Mouse (Mus musculus) gastrocnemius, adult 8-10 months (tissue): ENCODE data around the gene Dtx4. TPM values are rescaled to one million over a fixed set of nuclear protein-coding genes. Genes with fewer than 3 reads are reported as not detected.

Source experiments
- DNase-seq, 2 experiments: peaks; one replicate each; pipeline ENCODE4 v3.0.0; 2022; ENCODE audit warnings: low spot score in 2 of 2
- total RNA-seq, 4 experiments: library from RNA; stranded (reverse); gene quantifications; 2 replicates each; pipeline ENCODE4 v1.2.4; 2022

Dtx4 gene
- total RNA-seq, 4 experiments from 2014 or later: 2.1 to 2.6 (median 2.4) TPM

GRCm38 (mm10) chr19:12420555-12420954 is 80.7 kb downstream of the Dtx4 start:
- DNase-seq: no peak

- DNase-seq: no peak
These were observed 82.9 kb downstream of the Dtx4 start for GRCm38 (mm10) chr19:12418312-12418711.

DNA sequence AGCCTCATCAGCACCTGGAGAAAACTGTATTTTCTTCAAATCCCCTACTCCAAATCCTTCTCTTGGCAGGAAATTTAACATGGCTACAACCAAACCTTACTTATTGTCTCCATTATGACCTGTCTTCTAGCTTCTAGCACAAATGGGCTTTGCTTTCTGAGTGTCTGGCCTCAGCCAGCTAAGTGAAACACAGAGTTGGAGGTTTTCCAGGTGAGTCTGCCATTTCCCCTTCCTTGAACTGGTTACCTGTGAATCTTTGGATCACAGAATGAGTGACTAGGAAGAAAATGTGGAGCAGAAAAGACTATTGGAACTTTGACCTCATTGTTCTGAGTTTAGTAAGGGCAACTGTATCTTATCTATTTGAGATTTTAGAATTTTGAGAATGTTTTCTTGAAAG is 83.9 kb downstream of the Dtx4 start, which contains the start of gene Olfr1441:
Gene Olfr1441 (plus strand): TSS at position 73 of the 400 bp plus-strand sequence.
- no peak for DNase-seq

Other genes with a start within 250 kb of the Dtx4 start
- not detected for gene Olfr235, start 240.4 kb downstream of the Dtx4 start, total RNA-seq
- gene Olfr1434, start 221.6 kb downstream of the Dtx4 start, total RNA-seq: not detected
- not detected for gene Olfr1436, start 202.3 kb downstream of the Dtx4 start, total RNA-seq
- gene Olfr1437, start 176.4 kb downstream of the Dtx4 start, total RNA-seq: not detected
- gene Olfr1438-ps1, start 165.5 kb downstream of the Dtx4 start, total RNA-seq: not detected
- not detected for gene Olfr1440, start 114.2 kb downstream of the Dtx4 start, total RNA-seq
- gene Olfr1441, start 84.0 kb downstream of the Dtx4 start, total RNA-seq: not detected
- not detected for gene Pfpl, start 73.5 kb downstream of the Dtx4 start, total RNA-seq
- 1 to 10 TPM in 2 of 4 experiments, under 1 TPM in 2; 0.53 to 1.4 (median 0.91) TPM for gene Mpeg1, start 40.7 kb downstream of the Dtx4 start, total RNA-seq
- 1 to 10 TPM in 3 of 4 experiments, under 1 TPM in 1; 0.92 to 1.9 (median 1.2) TPM for gene Fam111a, start 44.3 kb upstream of the Dtx4 start, total RNA-seq
- not detected for gene Gm4952, start 98.5 kb upstream of the Dtx4 start, total RNA-seq
- gene Glyat, start 131.9 kb upstream of the Dtx4 start, total RNA-seq: under 1 TPM in 1 of 4 experiments, not detected in 3; 0.40 TPM
- not detected for gene Olfr1442, start 169.0 kb upstream of the Dtx4 start, total RNA-seq
- gene Olfr1443, start 176.7 kb upstream of the Dtx4 start, total RNA-seq: not detected
- gene Keg1, start 194.3 kb upstream of the Dtx4 start, total RNA-seq: not detected